Mouse (Mus musculus) hindbrain, postnatal 0 days (tissue): Measurements from ENCODE around the gene Akr1c14. TPM values are rescaled to one million over a fixed set of nuclear protein-coding genes. Genes with fewer than 3 reads are reported as not detected.

ENCODE experiments used
- ATAC-seq: fragments of 200-750 bp; cut with Nextera tagmentation; 2 replicates; pipeline ENCODE4 v1.8.0; 2017; ENCODE audit warnings: mild to moderate bottlenecking, moderate TSS enrichment, moderate library complexity
- DNase-seq: peaks from one replicate; pipeline ENCODE4 v3.0.0-alpha.2; 2015; ENCODE audit warnings: low spot score
- H3K27ac ChIP-seq: fragments of 300-500 bp; sonication (generic); 2 replicates; pipeline ENCODE4 v1.5.1; 2014; ENCODE audit warnings: mild to moderate bottlenecking
- H3K27me3 ChIP-seq: fragments of 300-500 bp; sonication (generic); 2 replicates; pipeline ENCODE4 v1.6.1; 2014; ENCODE audit warnings: low read length, mixed read lengths; ENCODE audit not compliant: insufficient read depth
- H3K36me3 ChIP-seq: fragments of 300-500 bp; sonication (generic); 2 replicates; pipeline ENCODE4 v1.6.1; 2014; ENCODE audit warnings: low read length, mixed read lengths; ENCODE audit not compliant: insufficient read depth
- H3K4me1 ChIP-seq: fragments of 300-500 bp; sonication (generic); 2 replicates; pipeline ENCODE4 v1.6.1; 2014; ENCODE audit warnings: antibody characterized with exemption, low read length, mixed read lengths; ENCODE audit not compliant: insufficient read depth
- H3K4me2 ChIP-seq: fragments of 300-500 bp; sonication (generic); 2 replicates; pipeline ENCODE4 v1.6.1; 2014; ENCODE audit warnings: low read depth, mild to moderate bottlenecking, low read length, moderate library complexity, mixed read lengths
- H3K4me3 ChIP-seq: fragments of 300-500 bp; sonication (generic); 2 replicates; pipeline ENCODE4 v1.5.1; 2014; ENCODE audit warnings: low read length
- H3K9ac ChIP-seq: fragments of 300-500 bp; sonication (generic); replicated peaks from 2 replicates; pipeline ENCODE4 v1.6.1; 2014; ENCODE audit warnings: mild to moderate bottlenecking, low read length, moderate library complexity, mixed read lengths
- H3K9me3 ChIP-seq: fragments of 300-500 bp; sonication (generic); 2 replicates; pipeline ENCODE4 v1.6.1; 2016; ENCODE audit warnings: low read length, mixed read lengths
- CTCF ChIP-seq: IDR thresholded peaks from 2 replicates; pipeline ENCODE4 v1.5.1; 2016; ENCODE audit warnings: antibody characterized with exemption, control low read depth, low read depth
- whole genome bisulfite sequencing: fragments of 180-500 bp; shearing (Covaris S2); extraction: QIAGEN DNeasy Blood & Tissue Kit; methylation state at CpG from one replicate; pipeline ENCODE4 v1.1.7; 2014; 5-methylcytosine and 5-hydroxymethylcytosine counted together
- polyA plus RNA-seq: library from polyadenylated mRNA; unstranded; fragments of >200 nt; fragmentation: Nextera tagmentation; extraction: Ambion mirVana; gene quantifications from 2 replicates; pipeline ENCODE4 v1.2.1, GENCODE M21; 2015
- total RNA-seq: library from RNA; depleted of rRNA; stranded (reverse); fragments of >200 nt; gene quantifications from 2 replicates; pipeline ENCODE4 v1.2.3, GENCODE M21; 2014; rRNA removed

Gene Akr1c14
- total and polyA plus RNA-seq, 2 experiments from 2014 or later = 1.4 to 1.7 TPM

- Histone ChIP-seq H3K4me1 (no peaks in the 10 kb centered on the region), H3K36me3 (no peaks in the 10 kb centered on the region), H3K4me2 (no peak overlapping the region), H3K9ac (no peak overlapping the region), H3K27me3 (no peaks in the 10 kb centered on the region), H3K27ac (no peak overlapping the region), H3K4me3 (no peak overlapping the region), H3K9me3 (no peaks in the 10 kb centered on the region)
- no peak for DNase-seq
- no peak for ATAC-seq
- no peak for TF ChIP-seq CTCF
- 72% methylated on average over 3 of the region's 3 CpGs for WGBS
Measured at GRCm38 (mm10) chr13:4131721-4132120, 82.9 kb downstream of the Akr1c14 start.

GRCm38 (mm10) chr13:4133070-4133469 lies 84.3 kb downstream of the Akr1c14 start:
- DNase-seq (peak; percentile 8), ATAC-seq (no peak)
- peak; percentile 33; the same call in 1 of the 2 replicates for TF ChIP-seq CTCF
- no peaks in the 10 kb centered on the region for H3K9me3 ChIP-seq
- H3K4me2 ChIP-seq = no peak overlapping the region
- no peaks in the 10 kb centered on the region for H3K36me3 ChIP-seq
- no peak overlapping the region for H3K27ac ChIP-seq
- no peak overlapping the region for H3K9ac ChIP-seq
- H3K4me1 ChIP-seq = no peaks in the 10 kb centered on the region
- no peaks in the 10 kb centered on the region for H3K27me3 ChIP-seq
- 31% methylated on average over 2 of the region's 2 CpGs for WGBS
- no peak overlapping the region for H3K4me3 ChIP-seq

Other genes starting within 250 kb of the Akr1c14 start
- gene Calml3, start 244.7 kb upstream of the Akr1c14 start, total RNA-seq = not detected in 2 replicates
- not detected in 2 replicates for gene Calml3, start 244.7 kb upstream of the Akr1c14 start, polyA plus RNA-seq
- gene Calm4, start 211.3 kb upstream of the Akr1c14 start, total RNA-seq = not detected in 2 replicates
- gene Calm4, start 211.3 kb upstream of the Akr1c14 start, polyA plus RNA-seq = 0.16 TPM in 1 of 2 replicates, not detected in the other
- not detected in 2 replicates for gene Calm5, start 194.8 kb upstream of the Akr1c14 start, total RNA-seq
- not detected in 2 replicates for gene Calm5, start 194.8 kb upstream of the Akr1c14 start, polyA plus RNA-seq
- gene Net1, start 130.8 kb upstream of the Akr1c14 start, total RNA-seq = 11.7 and 12.1 TPM in 2 replicates
- gene Net1, start 130.8 kb upstream of the Akr1c14 start, polyA plus RNA-seq = 12.7 and 12.8 TPM in 2 replicates
- gene Tubal3, start 130.7 kb upstream of the Akr1c14 start, total RNA-seq = not detected in 2 replicates
- gene Tubal3, start 130.7 kb upstream of the Akr1c14 start, polyA plus RNA-seq = not detected in 2 replicates
- gene Ucn3, start 103.7 kb upstream of the Akr1c14 start, total RNA-seq = 0.18 TPM in 1 of 2 replicates, not detected in the other
- gene Ucn3, start 103.7 kb upstream of the Akr1c14 start, polyA plus RNA-seq = 0.29 and 0.55 TPM in 2 replicates
- not detected in 2 replicates for gene Akr1c18, start 101.6 kb downstream of the Akr1c14 start, total RNA-seq
- gene Akr1c18, start 101.6 kb downstream of the Akr1c14 start, polyA plus RNA-seq = 0.15 TPM in 1 of 2 replicates, not detected in the other
- 0.10 and 4.6 TPM in 2 replicates for gene Akr1c13, start 142.1 kb downstream of the Akr1c14 start, total RNA-seq
- 3.5 and 4.2 TPM in 2 replicates for gene Akr1c13, start 142.1 kb downstream of the Akr1c14 start, polyA plus RNA-seq
- 0.73 and 1.1 TPM in 2 replicates for gene Akr1c19, start 179.7 kb downstream of the Akr1c14 start, total RNA-seq
- gene Akr1c19, start 179.7 kb downstream of the Akr1c14 start, polyA plus RNA-seq = 5.9 and 6.4 TPM in 2 replicates
- not detected in 2 replicates for gene Akr1c12, start 230.4 kb downstream of the Akr1c14 start, total RNA-seq
- 0.15 and 0.28 TPM in 2 replicates for gene Akr1c12, start 230.4 kb downstream of the Akr1c14 start, polyA plus RNA-seq